ENCODE assay signal across 11 mouse cellular contexts in the genomic region with DNA sequence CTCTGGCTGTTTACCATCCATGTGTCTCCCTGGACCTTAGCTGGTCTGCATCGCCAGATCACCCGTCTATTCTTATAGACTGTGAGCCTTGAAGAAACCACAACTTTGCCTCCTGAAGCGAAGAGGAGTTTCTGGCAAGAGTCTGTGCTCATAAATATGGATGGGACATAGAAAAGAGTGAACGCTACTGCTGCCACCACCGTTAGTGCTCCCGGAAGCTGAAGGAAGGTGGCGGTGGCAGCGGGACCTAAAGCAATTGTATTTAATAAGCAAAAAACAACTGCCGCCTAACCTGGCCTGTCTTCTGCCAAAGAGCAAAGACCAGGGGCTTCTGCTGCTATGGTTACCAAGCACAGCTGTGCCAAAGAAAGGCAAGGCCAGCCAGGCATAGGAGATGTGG. TPM values are rescaled to one million over a fixed set of nuclear protein-coding genes. Genes with fewer than 3 reads are reported as not detected.
DNase-seq lines count a peak whose midpoint lies in the region; ATAC-seq and TF ChIP-seq lines count a peak whose summit lies in the region.
"Had no signal": no experiment of that assay in that cellular context is flagged by ENCODE, and none has a peak within 500 bp of the region (broad histone marks: within the 10 kb centered on the region; RNA-seq: fewer than 3 reads in every experiment).

No protein-coding gene starts in this region.

- H3K36me3 ChIP-seq in kidney, embryonic 16.5 days (ENCODE audit: insufficient read depth, low read length), result no peaks in the 10 kb centered on the region
- H3K36me3 ChIP-seq in embryonic facial prominence, embryonic 13.5 days, result no peaks in the 10 kb centered on the region
- H3K36me3 ChIP-seq in hindbrain, embryonic 12.5 days, result no peaks in the 10 kb centered on the region
- H3K36me3 ChIP-seq in midbrain, embryonic 13.5 days, result no peaks in the 10 kb centered on the region
- H3K36me3 ChIP-seq in lung, postnatal 0 days (ENCODE audit: insufficient read depth, low read length), result no peaks in the 10 kb centered on the region

- peaks cover 57% of the 10 kb centered on the region for H3K4me1 ChIP-seq in kidney, embryonic 16.5 days (ENCODE audit: insufficient read depth, low read length)
- H3K4me1 ChIP-seq in embryonic facial prominence, embryonic 13.5 days, result peaks cover 83% of the 10 kb centered on the region
- H3K4me1 ChIP-seq in hindbrain, embryonic 12.5 days, result peaks cover 81% of the 10 kb centered on the region
- peaks cover 97% of the 10 kb centered on the region for H3K4me1 ChIP-seq in midbrain, embryonic 13.5 days (replicated peaks)
- H3K4me1 ChIP-seq in lung, postnatal 0 days (ENCODE audit: insufficient read depth, low read depth, low read length), result peaks cover 20% of the 10 kb centered on the region

- H3K27me3 ChIP-seq in kidney, embryonic 16.5 days (ENCODE audit: insufficient read depth, low read length), result no peaks in the 10 kb centered on the region
- no peaks in the 10 kb centered on the region for H3K27me3 ChIP-seq in embryonic facial prominence, embryonic 13.5 days
- no peaks in the 10 kb centered on the region for H3K27me3 ChIP-seq in hindbrain, embryonic 12.5 days
- no peaks in the 10 kb centered on the region for H3K27me3 ChIP-seq in midbrain, embryonic 13.5 days
- no peaks in the 10 kb centered on the region for H3K27me3 ChIP-seq in lung, postnatal 0 days (replicated peaks; ENCODE audit: insufficient read depth, low read length)

- H3K4me3 ChIP-seq in kidney, embryonic 16.5 days (ENCODE audit: low read length), result no peak overlapping the region
- no peak overlapping the region for H3K4me3 ChIP-seq in embryonic facial prominence, embryonic 13.5 days
- H3K4me3 ChIP-seq in hindbrain, embryonic 12.5 days, result no peak overlapping the region
- H3K4me3 ChIP-seq in midbrain, embryonic 13.5 days (replicated peaks), result no peak overlapping the region
- H3K4me3 ChIP-seq in lung, postnatal 0 days (ENCODE audit: low read depth, low read length), result no peak overlapping the region

- no peak overlapping the region for H3K9ac ChIP-seq in kidney, embryonic 16.5 days (replicated peaks; ENCODE audit: low read length)
- no peak overlapping the region for H3K9ac ChIP-seq in embryonic facial prominence, embryonic 13.5 days
- H3K9ac ChIP-seq in hindbrain, embryonic 12.5 days, result no peak overlapping the region
- no peak overlapping the region for H3K9ac ChIP-seq in midbrain, embryonic 13.5 days (replicated peaks)
- H3K9ac ChIP-seq in lung, postnatal 0 days (replicated peaks; ENCODE audit: low read depth), result no peak overlapping the region

- no peak for DNase-seq in kidney, adult 18-20 months
- no peak for DNase-seq in cerebellum, adult 8-10 months
- DNase-seq in lung, postnatal 0 days (ENCODE audit: low spot score), result no peak
- DNase-seq in lung, postnatal 36 days, result no peak
- DNase-seq: adrenal gland, postnatal 25 days; liver had no signal

- ATAC-seq in kidney, embryonic 16.5 days (ENCODE audit: low FRiP score, low TSS enrichment), result no peak
- no peak for ATAC-seq in embryonic facial prominence, embryonic 13.5 days (ENCODE audit: insufficient number of reproducible peaks, insufficient read depth, low FRiP score, low TSS enrichment, low read depth)
- no peak for ATAC-seq in hindbrain, embryonic 12.5 days (ENCODE audit: low FRiP score)
- ATAC-seq in midbrain, embryonic 13.5 days, result no peak
- no peak for ATAC-seq in lung, postnatal 0 days
- ATAC-seq: CD4-positive, CD25-positive, alpha-beta regulatory T cell, adult 4 months had no signal

- no peak for TF ChIP-seq CTCF in lung, postnatal 0 days (IDR thresholded peaks at IDR 0.05)

- WGBS in kidney, embryonic 16.5 days, result 76% methylated on average over 9 of the region's 9 CpGs
- 83% methylated on average over 9 of the region's 9 CpGs for WGBS in embryonic facial prominence, embryonic 13.5 days
- 60% methylated on average over 9 of the region's 9 CpGs for WGBS in hindbrain, embryonic 12.5 days
- WGBS in midbrain, embryonic 13.5 days, result 49% methylated on average over 9 of the region's 9 CpGs
- 89% methylated on average over 9 of the region's 9 CpGs for WGBS in lung, postnatal 0 days

- peak overlapping the region; percentile 70 for H3K27ac ChIP-seq in kidney, embryonic 16.5 days (ENCODE audit: low read length)
- H3K27ac ChIP-seq in embryonic facial prominence, embryonic 13.5 days, result peak overlapping the region; percentile 66
- H3K27ac ChIP-seq in hindbrain, embryonic 12.5 days, result peak overlapping the region; percentile 69
- peak overlapping the region; percentile 71 for H3K27ac ChIP-seq in midbrain, embryonic 13.5 days
- no peak overlapping the region for H3K27ac ChIP-seq in lung, postnatal 0 days (ENCODE audit: low read length)

- no peaks in the 10 kb centered on the region for H3K9me3 ChIP-seq in kidney, embryonic 16.5 days (ENCODE audit: low read length)
- H3K9me3 ChIP-seq in embryonic facial prominence, embryonic 13.5 days, result no peaks in the 10 kb centered on the region
- H3K9me3 ChIP-seq in hindbrain, embryonic 12.5 days (replicated peaks), result no peaks in the 10 kb centered on the region
- H3K9me3 ChIP-seq in midbrain, embryonic 13.5 days, result no peaks in the 10 kb centered on the region
- no peaks in the 10 kb centered on the region for H3K9me3 ChIP-seq in lung, postnatal 0 days (ENCODE audit: low read length)

- no peak for TF ChIP-seq EP300 in lung, postnatal 0 days (IDR thresholded peaks at IDR 0.05)

- no peak overlapping the region for H3K4me2 ChIP-seq in kidney, embryonic 16.5 days (replicated peaks; ENCODE audit: low read depth, low read length)
- no peak overlapping the region for H3K4me2 ChIP-seq in embryonic facial prominence, embryonic 13.5 days
- no peak overlapping the region for H3K4me2 ChIP-seq in hindbrain, embryonic 12.5 days (replicated peaks)
- no peak overlapping the region for H3K4me2 ChIP-seq in midbrain, embryonic 13.5 days (replicated peaks)
- no peak overlapping the region for H3K4me2 ChIP-seq in lung, postnatal 0 days (replicated peaks; ENCODE audit: low read depth, low read length)

RNA-seq across cellular contexts. Expression of a gene that starts 59.3 kb away (rescaled TPM):
- 1.5 and 2.5 TPM in 2 replicates for polyA plus RNA-seq in kidney, embryonic 16.5 days (2015; fragmentation: Nextera tagmentation; extraction: Ambion mirVana)
- polyA plus RNA-seq in embryonic facial prominence, embryonic 13.5 days (2015; fragmentation: Nextera tagmentation; extraction: Ambion mirVana), result 1.9 and 2.0 TPM in 2 replicates
- polyA plus RNA-seq in hindbrain, embryonic 12.5 days (2016; fragmentation: Nextera tagmentation; extraction: Ambion mirVana), result 0.45 and 0.89 TPM in 2 replicates
- 0.27 and 0.43 TPM in 2 replicates for polyA plus RNA-seq in midbrain, embryonic 13.5 days (2015; fragmentation: Nextera tagmentation; extraction: Ambion mirVana)
- polyA plus RNA-seq in lung, postnatal 0 days (2015; fragmentation: Nextera tagmentation; extraction: Ambion mirVana), result 1.9 and 2.3 TPM in 2 replicates
